In genomic region chr15:101327282-101327681, GRCm38 (mm10) we compare ENCODE assay signal across 8 mouse cellular contexts. TPM values are rescaled to one million over a fixed set of nuclear protein-coding genes. Genes with fewer than 3 reads are reported as not detected.
DNase-seq lines count a peak whose midpoint lies in the region; ATAC-seq lines count a peak whose summit lies in the region.

No protein-coding gene starts in this region.

- H3K9ac ChIP-seq in intestine, embryonic 15.5 days: no peak overlapping the region
- H3K9ac ChIP-seq in stomach, embryonic 16.5 days (ENCODE audit: low read length): no peak overlapping the region

- DNase-seq in left cerebral cortex, adult 18-20 months (ENCODE audit: low spot score in 2 of 2): peak; percentile 88 to 91
- DNase-seq in left cerebral cortex, adult 11 months (ENCODE audit: low spot score): no peak
- DNase-seq in cerebellum, adult 9-10 months: peak; percentile 48
- DNase-seq in gastrocnemius, postnatal 10 days: peak; percentile 95
- DNase-seq in limb, embryonic 10.5 days (ENCODE audit: low spot score): peak; percentile 90
- DNase-seq in natural killer cell, adult 2 months (ENCODE audit: low spot score in 2 of 2): peak; percentile 51 to 69

- H3K36me3 ChIP-seq in intestine, embryonic 15.5 days: no peaks in the 10 kb centered on the region
- H3K36me3 ChIP-seq in limb, embryonic 10.5 days: no peaks in the 10 kb centered on the region
- H3K36me3 ChIP-seq in stomach, embryonic 16.5 days (ENCODE audit: control insufficient read depth, insufficient read depth, low read length): no peaks in the 10 kb centered on the region

- H3K4me3 ChIP-seq in intestine, embryonic 15.5 days (replicated peaks): no peak overlapping the region
- no peak overlapping the region for H3K4me3 ChIP-seq in limb, embryonic 10.5 days
- no peak overlapping the region for H3K4me3 ChIP-seq in stomach, embryonic 16.5 days (replicated peaks; ENCODE audit: low read length)

- no peaks in the 10 kb centered on the region for H3K27me3 ChIP-seq in intestine, embryonic 15.5 days (replicated peaks)
- no peaks in the 10 kb centered on the region; the same call in 1 of the 2 replicates for H3K27me3 ChIP-seq in limb, embryonic 10.5 days (ENCODE audit: low read depth, poor library complexity, severe bottlenecking)
- H3K27me3 ChIP-seq in stomach, embryonic 16.5 days (ENCODE audit: control insufficient read depth, insufficient read depth, low read length): no peaks in the 10 kb centered on the region

- no peak overlapping the region for H3K27ac ChIP-seq in intestine, embryonic 15.5 days
- no peak overlapping the region for H3K27ac ChIP-seq in limb, embryonic 10.5 days
- peak overlapping the region; percentile 69 for H3K27ac ChIP-seq in stomach, embryonic 16.5 days (ENCODE audit: low read length)

- peak; percentile 86 for ATAC-seq in intestine, embryonic 15.5 days
- peak; percentile 70 for ATAC-seq in stomach, embryonic 16.5 days (ENCODE audit: insufficient read depth, low FRiP score)

- WGBS in intestine, embryonic 15.5 days: 9% methylated on average over 6 of the region's 6 CpGs
- 9% methylated on average over 6 of the region's 6 CpGs for WGBS in limb, embryonic 10.5 days
- 4% methylated on average over 6 of the region's 6 CpGs for WGBS in stomach, embryonic 16.5 days

- no peak overlapping the region for H3K4me2 ChIP-seq in intestine, embryonic 15.5 days (replicated peaks)
- no peak overlapping the region for H3K4me2 ChIP-seq in stomach, embryonic 16.5 days (ENCODE audit: low read depth, low read length)

- H3K9me3 ChIP-seq in intestine, embryonic 15.5 days: no peaks in the 10 kb centered on the region
- no peaks in the 10 kb centered on the region for H3K9me3 ChIP-seq in limb, embryonic 10.5 days (replicated peaks)
- H3K9me3 ChIP-seq in stomach, embryonic 16.5 days (replicated peaks; ENCODE audit: control insufficient read depth, low read length): no peaks in the 10 kb centered on the region

- peaks cover 24% of the 10 kb centered on the region for H3K4me1 ChIP-seq in intestine, embryonic 15.5 days (replicated peaks)
- peaks cover 8% of the 10 kb centered on the region; the same call in 1 of the 2 replicates for H3K4me1 ChIP-seq in limb, embryonic 10.5 days
- H3K4me1 ChIP-seq in stomach, embryonic 16.5 days (ENCODE audit: control insufficient read depth, insufficient read depth, low read length): peaks cover 23% of the 10 kb centered on the region

RNA-seq across cellular contexts. Expression of gene 6030408B16Rik, which starts 34.3 kb away (rescaled TPM):
- total RNA-seq in left cerebral cortex, adult 18-20 months (2021): under 1 TPM; 0.40 to 0.42 TPM
- total RNA-seq in gastrocnemius, postnatal 10 days (2021): under 1 TPM; 0.54 to 0.77 TPM
- polyA plus RNA-seq in intestine, embryonic 15.5 days (2015; fragmentation: Nextera tagmentation; extraction: Ambion mirVana): 4.1 TPM in 2 replicates
- 1.8 and 4.1 TPM in 2 replicates for polyA plus RNA-seq in limb, embryonic 10.5 days (2016; fragmentation: Nextera tagmentation; extraction: Ambion mirVana)
- polyA plus RNA-seq in stomach, embryonic 16.5 days (2015; fragmentation: Nextera tagmentation; extraction: Ambion mirVana): 9.4 and 9.5 TPM in 2 replicates

RNA-seq across cellular contexts. Expression of gene Krt80, which starts 42.7 kb away (rescaled TPM):
- 1 to 10 TPM; 2.2 to 3.3 TPM for total RNA-seq in left cerebral cortex, adult 18-20 months (2021)
- total RNA-seq in gastrocnemius, postnatal 10 days (2021): 1 to 10 TPM in 1 of 2 experiments, under 1 TPM in 1; 0.66 to 1.4 TPM
- polyA plus RNA-seq in intestine, embryonic 15.5 days (2015; fragmentation: Nextera tagmentation; extraction: Ambion mirVana): 1.2 TPM in 2 replicates
- 0.09 and 0.23 TPM in 2 replicates for polyA plus RNA-seq in limb, embryonic 10.5 days (2016; fragmentation: Nextera tagmentation; extraction: Ambion mirVana)
- 37.4 and 64.5 TPM in 2 replicates for polyA plus RNA-seq in stomach, embryonic 16.5 days (2015; fragmentation: Nextera tagmentation; extraction: Ambion mirVana)

RNA-seq across cellular contexts. Expression of gene Atg101, which starts 43.2 kb away (rescaled TPM):
- 10 to 100 TPM; 45.5 to 53.6 TPM for total RNA-seq in left cerebral cortex, adult 18-20 months (2021)
- total RNA-seq in gastrocnemius, postnatal 10 days (2021): 10 to 100 TPM; 24.4 to 27.2 TPM
- 61.1 and 62.0 TPM in 2 replicates for polyA plus RNA-seq in intestine, embryonic 15.5 days (2015; fragmentation: Nextera tagmentation; extraction: Ambion mirVana)
- polyA plus RNA-seq in limb, embryonic 10.5 days (2016; fragmentation: Nextera tagmentation; extraction: Ambion mirVana): 92.3 and 97.5 TPM in 2 replicates
- polyA plus RNA-seq in stomach, embryonic 16.5 days (2015; fragmentation: Nextera tagmentation; extraction: Ambion mirVana): 66.9 and 67.0 TPM in 2 replicates

Comparison
In these comparisons a context has a peak if more than half of its experiments do, and no peak if none do; other contexts are left out.
1. RNA of gene Krt80, which starts 42.7 kb away (polyA plus RNA-seq): 37.4 to 64.5 TPM in stomach, embryonic 16.5 days; 1.2 TPM in intestine, embryonic 15.5 days and 0.09 to 0.23 TPM in limb, embryonic 10.5 days; every median in the first group is over 10 times any median in the second.